Mouse (Mus musculus): ENCODE measurements around the gene Clhc1. TPM values are rescaled to one million over a fixed set of nuclear protein-coding genes. Genes with fewer than 3 reads are reported as not detected.

The Clhc1 gene
- polyA plus RNA-seq, 1 experiment from 2014 or later = 0.07 TPM

DNA sequence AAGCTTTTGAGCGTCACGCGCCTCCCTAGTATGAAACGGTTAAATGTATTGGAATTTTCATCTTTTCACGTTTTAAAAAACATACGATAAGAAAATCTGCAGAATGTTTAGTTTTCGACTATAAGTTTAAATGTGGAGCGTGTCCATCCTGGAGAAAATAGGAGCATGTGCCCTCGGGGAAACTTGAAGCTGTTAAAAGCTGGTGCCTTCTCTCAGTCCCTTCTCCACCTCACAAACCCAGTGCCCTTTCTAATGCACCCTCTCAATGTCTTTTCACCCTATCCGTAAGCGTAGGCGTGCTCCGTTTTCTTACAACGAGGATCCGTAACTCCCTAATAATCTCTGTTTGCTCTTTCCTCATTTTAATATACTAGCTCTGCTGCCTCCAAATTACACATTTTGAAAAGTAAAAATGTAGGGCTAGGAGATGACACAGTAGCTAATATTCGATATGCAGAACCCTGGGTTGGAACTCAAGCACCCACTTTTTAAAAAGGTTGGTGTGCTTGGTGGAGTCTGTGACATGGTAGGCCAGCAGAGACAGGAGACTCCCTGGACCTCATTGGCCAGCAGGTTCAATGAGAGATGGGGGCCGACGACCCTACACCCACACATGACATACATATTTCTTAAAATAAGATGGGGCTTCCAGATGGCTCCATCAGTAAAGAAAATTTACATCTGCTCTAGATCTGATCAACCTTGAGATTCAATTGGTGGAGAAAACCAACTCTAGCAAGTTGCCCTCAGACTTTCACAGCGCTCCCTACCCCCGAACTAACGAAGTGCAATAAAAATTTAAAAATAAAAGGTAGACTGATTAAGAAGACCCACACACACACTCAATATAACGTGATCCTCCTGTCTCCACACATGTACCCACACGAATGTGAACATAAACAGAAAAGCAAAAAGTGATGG is 1.0 kb downstream of the Clhc1 start:
- peaks cover 18% of the 10 kb centered on the region for H3K36me3 ChIP-seq (ENCODE audit: control insufficient read depth, insufficient read depth, low read length)
- peak overlapping the region; percentile 92 for H3K9ac ChIP-seq (ENCODE audit: low read depth, low read length)
- H3K4me3 ChIP-seq (ENCODE audit: low read depth, low read length) = peak overlapping the region; percentile 81
- H3K4me2 ChIP-seq = peak overlapping the region; percentile 70
- no peak for ATAC-seq (replicated peaks; ENCODE audit: insufficient number of reproducible peaks, low FRiP score, low TSS enrichment)
- H3K9me3 ChIP-seq (replicated peaks; ENCODE audit: control insufficient read depth, low read length) = no peaks in the 10 kb centered on the region
- no peaks in the 10 kb centered on the region for H3K27me3 ChIP-seq (ENCODE audit: control insufficient read depth, insufficient read depth, low read length)
- no peak overlapping the region; the same call in 1 of the 2 replicates for H3K27ac ChIP-seq (ENCODE audit: low read depth, low read length)
- peaks cover 4% of the 10 kb centered on the region; the same call in 1 of the 2 replicates for H3K4me1 ChIP-seq (ENCODE audit: control insufficient read depth, insufficient read depth, low read length)
- 26% methylated on average over 23 of the region's 23 CpGs for WGBS (ENCODE audit: insufficient replicate concordance)

DNA sequence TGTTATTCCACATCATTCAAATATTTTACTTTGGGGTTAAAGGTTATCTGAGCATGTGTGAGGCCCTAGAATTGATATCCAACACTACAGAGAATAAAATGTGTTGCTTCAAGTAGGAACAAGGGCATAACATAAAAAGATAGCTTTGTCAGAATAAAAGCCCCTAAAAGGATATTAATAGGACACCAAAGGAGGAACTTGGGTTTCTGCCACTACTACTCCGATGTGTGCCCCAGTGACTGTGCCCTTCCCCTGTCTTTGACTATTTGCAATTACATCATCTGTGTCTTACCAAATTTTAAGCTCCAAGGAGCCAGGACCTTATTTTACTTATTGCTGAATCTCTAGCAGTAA is 1.7 kb downstream of the Clhc1 start:
- no peak overlapping the region for H3K27ac ChIP-seq (ENCODE audit: low read depth, low read length)
- no peak overlapping the region for H3K9ac ChIP-seq (ENCODE audit: low read depth, low read length)
- ATAC-seq (replicated peaks; ENCODE audit: insufficient number of reproducible peaks, low FRiP score, low TSS enrichment) = no peak
- no peaks in the 10 kb centered on the region for H3K9me3 ChIP-seq (replicated peaks; ENCODE audit: control insufficient read depth, low read length)
- no peak overlapping the region for H3K4me3 ChIP-seq (ENCODE audit: low read depth, low read length)
- no peaks in the 10 kb centered on the region for H3K27me3 ChIP-seq (ENCODE audit: control insufficient read depth, insufficient read depth, low read length)
- 84% methylated on average over 1 of the region's 1 CpGs for WGBS (ENCODE audit: insufficient replicate concordance)
- peaks cover 4% of the 10 kb centered on the region; the same call in 1 of the 2 replicates for H3K4me1 ChIP-seq (ENCODE audit: control insufficient read depth, insufficient read depth, low read length)
- peaks cover 12% of the 10 kb centered on the region for H3K36me3 ChIP-seq (ENCODE audit: control insufficient read depth, insufficient read depth, low read length)
- H3K4me2 ChIP-seq = no peak overlapping the region

DNA sequence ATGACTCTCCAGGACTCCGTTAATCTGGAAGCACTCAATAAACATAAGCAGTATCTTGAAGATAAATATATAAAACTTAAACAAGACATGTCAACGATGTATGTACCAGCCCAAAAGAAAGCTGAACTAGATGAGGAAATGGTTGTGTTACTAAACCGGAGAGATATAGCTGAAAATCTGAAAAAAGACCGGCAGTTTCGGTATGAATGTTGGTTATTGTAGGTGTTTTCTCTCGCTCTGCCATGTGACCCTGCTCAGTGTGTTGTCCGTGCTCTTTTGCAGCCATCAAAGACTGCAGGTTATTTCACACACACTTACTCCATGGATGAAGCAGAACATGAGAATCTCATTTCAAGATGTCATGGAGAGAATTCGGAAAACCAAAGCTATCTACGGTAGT is 12.7 kb downstream of the Clhc1 start:
- Histone ChIP-seq H3K4me1 (ENCODE audit: control insufficient read depth, insufficient read depth, low read length) (no peaks in the 10 kb centered on the region), H3K9ac (ENCODE audit: low read depth, low read length) (no peak overlapping the region), H3K9me3 (replicated peaks; ENCODE audit: control insufficient read depth, low read length) (no peaks in the 10 kb centered on the region), H3K4me2 (no peak overlapping the region), H3K4me3 (ENCODE audit: low read depth, low read length) (no peak overlapping the region), H3K27me3 (ENCODE audit: control insufficient read depth, insufficient read depth, low read length) (no peaks in the 10 kb centered on the region), H3K27ac (ENCODE audit: low read depth, low read length) (no peak overlapping the region), H3K36me3 (ENCODE audit: control insufficient read depth, insufficient read depth, low read length) (no peaks in the 10 kb centered on the region)
- 80% methylated on average over 9 of the region's 9 CpGs for WGBS (ENCODE audit: insufficient replicate concordance)
- no peak for ATAC-seq (replicated peaks; ENCODE audit: insufficient number of reproducible peaks, low FRiP score, low TSS enrichment)

DNA sequence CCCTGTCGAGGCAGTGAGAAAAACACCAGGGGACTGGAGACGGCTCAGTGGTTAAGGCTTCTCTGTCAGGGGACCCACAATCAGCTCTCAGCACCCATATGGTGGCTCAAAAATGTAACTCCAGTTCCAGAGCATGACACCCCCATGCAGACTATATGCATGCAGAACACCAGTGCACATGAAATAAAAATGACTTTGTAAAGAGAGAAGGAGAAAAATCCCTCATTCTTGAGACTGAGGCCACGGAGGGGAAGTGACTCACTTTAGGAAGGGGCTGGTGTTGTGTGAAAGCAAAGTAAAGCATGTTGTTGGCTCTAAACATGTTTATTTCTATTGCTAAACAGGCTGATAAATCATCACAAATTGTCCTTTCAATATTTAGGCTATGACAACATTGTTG is 13.2 kb downstream of the Clhc1 start:
- 82% methylated on average over 3 of the region's 3 CpGs for WGBS (ENCODE audit: insufficient replicate concordance)
- Histone ChIP-seq H3K27ac (ENCODE audit: low read depth, low read length) (no peak overlapping the region), H3K36me3 (ENCODE audit: control insufficient read depth, insufficient read depth, low read length) (no peaks in the 10 kb centered on the region), H3K4me1 (ENCODE audit: control insufficient read depth, insufficient read depth, low read length) (no peaks in the 10 kb centered on the region), H3K4me2 (no peak overlapping the region), H3K9ac (ENCODE audit: low read depth, low read length) (no peak overlapping the region), H3K9me3 (replicated peaks; ENCODE audit: control insufficient read depth, low read length) (no peaks in the 10 kb centered on the region), H3K4me3 (ENCODE audit: low read depth, low read length) (no peak overlapping the region), H3K27me3 (ENCODE audit: control insufficient read depth, insufficient read depth, low read length) (no peaks in the 10 kb centered on the region)
- no peak for ATAC-seq (replicated peaks; ENCODE audit: insufficient number of reproducible peaks, low FRiP score, low TSS enrichment)

DNA sequence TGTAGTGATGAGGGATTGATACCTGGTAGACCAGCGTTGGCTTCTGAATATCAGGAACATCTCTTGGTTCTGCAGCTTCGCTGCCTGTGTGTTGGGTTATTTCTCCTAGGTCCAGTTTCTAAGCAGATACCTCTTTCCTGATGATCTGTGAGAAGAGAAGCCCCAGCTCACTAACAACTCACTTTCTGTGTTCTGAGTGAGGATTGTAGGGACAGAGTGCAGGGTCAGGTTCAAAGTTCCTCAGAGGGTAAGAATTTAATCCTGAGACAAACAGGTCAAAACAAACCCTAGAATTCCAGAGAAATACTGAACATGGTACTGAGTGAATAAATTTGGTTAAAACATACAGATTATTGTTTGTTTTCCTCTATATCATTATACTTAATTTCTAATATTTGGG is 15.7 kb downstream of the Clhc1 start:
- no peak for ATAC-seq (replicated peaks; ENCODE audit: insufficient number of reproducible peaks, low FRiP score, low TSS enrichment)
- no peak overlapping the region for H3K27ac ChIP-seq (ENCODE audit: low read depth, low read length)
- no peaks in the 10 kb centered on the region for H3K4me1 ChIP-seq (ENCODE audit: control insufficient read depth, insufficient read depth, low read length)
- no peak overlapping the region for H3K4me3 ChIP-seq (ENCODE audit: low read depth, low read length)
- 80% methylated on average over 2 of the region's 2 CpGs for WGBS (ENCODE audit: insufficient replicate concordance)
- H3K4me2 ChIP-seq = no peak overlapping the region
- H3K36me3 ChIP-seq (ENCODE audit: control insufficient read depth, insufficient read depth, low read length) = no peaks in the 10 kb centered on the region
- H3K9ac ChIP-seq (ENCODE audit: low read depth, low read length) = no peak overlapping the region
- H3K9me3 ChIP-seq (replicated peaks; ENCODE audit: control insufficient read depth, low read length) = no peaks in the 10 kb centered on the region
- H3K27me3 ChIP-seq (ENCODE audit: control insufficient read depth, insufficient read depth, low read length) = no peaks in the 10 kb centered on the region

DNA sequence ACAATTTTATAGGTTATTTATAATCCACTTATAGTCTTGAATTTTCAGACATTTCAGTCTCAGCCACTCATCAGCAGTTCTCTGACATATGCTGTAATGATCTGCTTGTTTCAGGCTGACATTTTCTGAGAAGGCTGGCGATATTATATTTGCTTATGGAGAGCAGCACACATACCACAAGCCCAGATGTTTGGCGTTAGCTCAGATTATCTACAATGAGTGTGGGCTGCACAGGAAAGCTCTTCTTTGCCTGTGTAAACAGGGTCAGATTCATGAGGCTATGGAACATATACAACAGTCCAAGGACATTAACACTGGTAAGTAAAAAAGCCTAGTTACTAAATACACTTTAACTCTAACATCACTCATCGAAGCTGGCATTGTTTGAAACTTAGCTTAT is 23.8 kb downstream of the Clhc1 start:
- Histone ChIP-seq H3K9ac (ENCODE audit: low read depth, low read length) (no peak overlapping the region), H3K9me3 (replicated peaks; ENCODE audit: control insufficient read depth, low read length) (no peaks in the 10 kb centered on the region), H3K27me3 (ENCODE audit: control insufficient read depth, insufficient read depth, low read length) (no peaks in the 10 kb centered on the region), H3K4me3 (ENCODE audit: low read depth, low read length) (no peak overlapping the region), H3K4me1 (ENCODE audit: control insufficient read depth, insufficient read depth, low read length) (no peaks in the 10 kb centered on the region), H3K27ac (ENCODE audit: low read depth, low read length) (no peak overlapping the region), H3K36me3 (ENCODE audit: control insufficient read depth, insufficient read depth, low read length) (no peaks in the 10 kb centered on the region), H3K4me2 (no peak overlapping the region)
- WGBS (ENCODE audit: insufficient replicate concordance) = 49% methylated on average over 3 of the region's 3 CpGs
- no peak for ATAC-seq (replicated peaks; ENCODE audit: insufficient number of reproducible peaks, low FRiP score, low TSS enrichment)

DNA sequence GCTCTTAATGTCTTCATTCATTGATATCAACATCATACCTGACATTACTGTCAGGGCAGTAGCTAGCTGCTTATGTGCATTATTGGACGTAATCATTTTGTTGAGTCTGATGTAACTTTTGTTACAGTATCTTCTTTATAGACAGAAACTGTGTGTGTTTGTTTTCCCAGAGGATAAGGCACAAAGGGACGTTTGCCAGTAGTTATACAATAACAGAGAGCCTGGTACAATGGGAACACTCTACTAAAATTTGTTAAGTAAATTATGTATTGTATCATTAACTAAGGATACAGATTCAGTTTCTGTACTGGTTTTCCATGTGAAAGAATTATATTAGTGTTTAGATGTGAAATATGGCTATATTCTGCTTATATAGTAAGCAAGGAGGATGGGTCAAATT is 24.9 kb downstream of the Clhc1 start:
- Histone ChIP-seq H3K36me3 (ENCODE audit: control insufficient read depth, insufficient read depth, low read length) (no peaks in the 10 kb centered on the region), H3K4me2 (no peak overlapping the region), H3K27me3 (ENCODE audit: control insufficient read depth, insufficient read depth, low read length) (no peaks in the 10 kb centered on the region), H3K4me3 (ENCODE audit: low read depth, low read length) (no peak overlapping the region), H3K9ac (ENCODE audit: low read depth, low read length) (no peak overlapping the region), H3K27ac (ENCODE audit: low read depth, low read length) (no peak overlapping the region), H3K4me1 (ENCODE audit: control insufficient read depth, insufficient read depth, low read length) (no peaks in the 10 kb centered on the region), H3K9me3 (replicated peaks; ENCODE audit: control insufficient read depth, low read length) (no peaks in the 10 kb centered on the region)
- WGBS (ENCODE audit: insufficient replicate concordance) = 65% methylated on average over 2 of the region's 2 CpGs
- ATAC-seq (replicated peaks; ENCODE audit: insufficient number of reproducible peaks, low FRiP score, low TSS enrichment) = no peak

DNA sequence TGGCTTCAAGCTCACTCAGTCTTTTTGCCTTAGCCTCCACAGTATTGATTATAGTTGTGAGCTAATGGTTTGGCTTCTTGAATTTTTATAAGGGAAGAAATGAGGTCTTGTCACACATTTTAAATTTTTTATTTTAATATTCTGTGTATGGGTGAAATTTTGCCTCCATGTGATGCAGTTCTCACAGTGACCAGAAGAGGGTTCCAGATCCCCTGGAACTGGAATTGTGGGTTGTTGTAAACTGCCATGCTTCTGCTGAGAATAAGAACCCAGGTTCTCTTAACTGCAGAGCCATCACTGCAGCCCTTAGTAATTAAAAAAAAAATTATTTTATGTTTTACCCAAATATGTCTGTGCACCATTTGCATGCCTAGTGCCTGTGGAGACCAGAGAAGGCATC is 31.9 kb downstream of the Clhc1 start:
- Histone ChIP-seq H3K27ac (ENCODE audit: low read depth, low read length) (no peak overlapping the region), H3K27me3 (ENCODE audit: control insufficient read depth, insufficient read depth, low read length) (no peaks in the 10 kb centered on the region), H3K9ac (ENCODE audit: low read depth, low read length) (no peak overlapping the region), H3K9me3 (replicated peaks; ENCODE audit: control insufficient read depth, low read length) (no peaks in the 10 kb centered on the region; the same call in 1 of the 2 replicates), H3K4me3 (ENCODE audit: low read depth, low read length) (no peak overlapping the region), H3K36me3 (ENCODE audit: control insufficient read depth, insufficient read depth, low read length) (no peaks in the 10 kb centered on the region), H3K4me1 (ENCODE audit: control insufficient read depth, insufficient read depth, low read length) (no peaks in the 10 kb centered on the region), H3K4me2 (no peak overlapping the region)
- no peak for ATAC-seq (replicated peaks; ENCODE audit: insufficient number of reproducible peaks, low FRiP score, low TSS enrichment)

DNA sequence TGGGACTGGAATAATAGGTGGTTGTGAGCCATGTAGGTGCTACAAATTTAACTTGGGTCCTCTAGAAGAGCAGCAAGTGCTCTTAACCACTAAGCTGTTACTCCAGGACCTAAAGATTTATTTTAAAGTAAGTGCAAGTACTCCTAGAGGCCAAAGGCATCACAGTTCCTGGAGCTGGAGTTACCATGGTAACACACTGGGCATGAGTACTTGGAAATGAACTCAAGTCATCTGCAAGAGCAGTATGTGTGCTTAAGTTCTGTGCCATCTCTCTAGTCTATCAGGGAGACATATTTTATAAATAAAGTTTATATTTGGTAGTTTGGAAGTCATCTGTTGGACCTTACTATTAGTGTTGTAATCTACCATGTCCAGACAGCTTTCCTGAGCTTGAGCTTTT is 47.5 kb downstream of the Clhc1 start:
- Histone ChIP-seq H3K4me3 (ENCODE audit: low read depth, low read length) (no peak overlapping the region), H3K4me1 (ENCODE audit: control insufficient read depth, insufficient read depth, low read length) (no peaks in the 10 kb centered on the region), H3K4me2 (no peak overlapping the region), H3K36me3 (ENCODE audit: control insufficient read depth, insufficient read depth, low read length) (no peaks in the 10 kb centered on the region), H3K27ac (ENCODE audit: low read depth, low read length) (no peak overlapping the region), H3K27me3 (ENCODE audit: control insufficient read depth, insufficient read depth, low read length) (no peaks in the 10 kb centered on the region), H3K9me3 (replicated peaks; ENCODE audit: control insufficient read depth, low read length) (no peaks in the 10 kb centered on the region), H3K9ac (ENCODE audit: low read depth, low read length) (no peak overlapping the region)
- no peak for ATAC-seq (replicated peaks; ENCODE audit: insufficient number of reproducible peaks, low FRiP score, low TSS enrichment)

All from heart, embryonic 11.5 days (tissue).